ENCODE assay signal across 8 mouse cellular contexts in genomic region chr19:42777801-42778200, GRCm38 (mm10). TPM values are rescaled to one million over a fixed set of nuclear protein-coding genes. Genes with fewer than 3 reads are reported as not detected.
DNase-seq lines count a peak whose midpoint lies in the region; ATAC-seq and TF ChIP-seq lines count a peak whose summit lies in the region.

No protein-coding gene starts in this region.

- no peak for TF ChIP-seq POLR2A in brain, embryonic 14.5 days (IDR thresholded peaks at IDR 0.05; ENCODE audit: borderline replicate concordance, extremely low read depth, insufficient read depth, insufficient read length, poor library complexity, severe bottlenecking)

- no peak overlapping the region for H3K27ac ChIP-seq in forebrain, embryonic 14.5 days (ENCODE audit: low read depth, low read length)
- H3K27ac ChIP-seq in forebrain, embryonic 12.5 days: no peak overlapping the region

- TF ChIP-seq CTCF in brain, embryonic 14.5 days (IDR thresholded peaks at IDR 0.05; ENCODE audit: borderline replicate concordance, extremely low read depth, insufficient read depth, insufficient read length): peak; percentile 27; the same call in 1 of the 2 replicates

- H3K9me3 ChIP-seq in forebrain, embryonic 14.5 days (replicated peaks; ENCODE audit: control insufficient read depth, low read length): no peaks in the 10 kb centered on the region
- H3K9me3 ChIP-seq in forebrain, embryonic 12.5 days: no peaks in the 10 kb centered on the region

- no peaks in the 10 kb centered on the region for H3K27me3 ChIP-seq in forebrain, embryonic 14.5 days (replicated peaks; ENCODE audit: control insufficient read depth, insufficient read depth, low read length)
- no peaks in the 10 kb centered on the region for H3K27me3 ChIP-seq in forebrain, embryonic 12.5 days

- DNase-seq in CD4-positive, CD25-positive, alpha-beta regulatory T cell, adult 2 months (ENCODE audit: low read depth, low spot score): peak; percentile 58
- DNase-seq in left cerebral cortex, postnatal 4 days: peak; percentile 32
- no peak for DNase-seq in left cerebral cortex, adult 8-10 months (ENCODE audit: low spot score in 2 of 2)
- no peak for DNase-seq in brain, embryonic 14.5 days (ENCODE audit: low read depth)
- no peak for DNase-seq in forebrain, embryonic 14.5 days (ENCODE audit: low spot score)

- no peaks in the 10 kb centered on the region for H3K36me3 ChIP-seq in forebrain, embryonic 14.5 days (ENCODE audit: control insufficient read depth, insufficient read depth, low read length)
- no peaks in the 10 kb centered on the region for H3K36me3 ChIP-seq in forebrain, embryonic 12.5 days (replicated peaks)

- ATAC-seq in CD4-positive, CD25-positive, alpha-beta regulatory T cell, adult 4 months: no peak
- 0 out of 2 replicates have a peak, but pooled peaks have one; percentile 17 for ATAC-seq in monocyte, adult 5-6 weeks (replicated peaks; ENCODE audit: insufficient number of reproducible peaks, low FRiP score, low TSS enrichment, poor library complexity, severe bottlenecking)
- no peak for ATAC-seq in forebrain, embryonic 14.5 days
- no peak for ATAC-seq in forebrain, embryonic 12.5 days (ENCODE audit: low FRiP score)

- H3K4me3 ChIP-seq in forebrain, embryonic 14.5 days (ENCODE audit: low read depth, low read length): no peak overlapping the region
- no peak overlapping the region for H3K4me3 ChIP-seq in forebrain, embryonic 12.5 days (replicated peaks)

- no peak overlapping the region for H3K4me2 ChIP-seq in forebrain, embryonic 14.5 days (ENCODE audit: low read length)
- no peak overlapping the region for H3K4me2 ChIP-seq in forebrain, embryonic 12.5 days

- H3K9ac ChIP-seq in forebrain, embryonic 14.5 days (ENCODE audit: low read length): no peak overlapping the region
- H3K9ac ChIP-seq in forebrain, embryonic 12.5 days: no peak overlapping the region

- intact Hi-C loops in left cerebral cortex, postnatal 4 days (cut with DNase I): loop anchor here (10.0 kb wide), 1 partner anchor 463 kb away; no protein-coding TSS in a partner anchor

- WGBS in forebrain, embryonic 14.5 days: 83% methylated on average over 5 of the region's 5 CpGs
- WGBS in forebrain, embryonic 12.5 days: 81% methylated on average over 5 of the region's 5 CpGs

- no peaks in the 10 kb centered on the region; the same call in 1 of the 2 replicates for H3K4me1 ChIP-seq in forebrain, embryonic 14.5 days (ENCODE audit: control insufficient read depth, insufficient read depth, low read length)
- H3K4me1 ChIP-seq in forebrain, embryonic 12.5 days: peaks cover 12% of the 10 kb centered on the region

RNA-seq across cellular contexts. Expression of gene Hps1, which starts 2.0 kb away (rescaled TPM):
- 10 to 100 TPM; 10.9 to 18.1 TPM for polyA plus RNA-seq in CD4-positive, CD25-positive, alpha-beta regulatory T cell, adult 4 months (2017; shearing (Covaris generic))
- total RNA-seq in left cerebral cortex, postnatal 4 days (2021): 10 to 100 TPM; 14.0 to 15.9 TPM
- total RNA-seq in left cerebral cortex, adult 8-10 months (2022): 10 to 100 TPM in 3 of 4 experiments, 1 to 10 TPM in 1; 7.9 to 16.7 (median 11.3) TPM
- 31.1 and 43.0 TPM in 2 replicates for polyA plus RNA-seq in brain, embryonic 14.5 days (2012; rRNA removed)
- total RNA-seq in monocyte, adult 5-6 weeks (2017): 14.0 to 25.4 TPM (median 16.2 TPM) in 3 replicates
- 8.1 and 11.0 TPM in 2 replicates for polyA plus RNA-seq in forebrain, embryonic 14.5 days (2014; fragmentation: Nextera tagmentation; extraction: Ambion mirVana)
- 16.4 and 16.9 TPM in 2 replicates for polyA plus RNA-seq in forebrain, embryonic 12.5 days (2016; fragmentation: Nextera tagmentation; extraction: Ambion mirVana)

RNA-seq across cellular contexts. Expression of gene Pyroxd2, which starts 25.2 kb away (rescaled TPM):
- under 1 TPM; 0.39 to 0.77 TPM for polyA plus RNA-seq in CD4-positive, CD25-positive, alpha-beta regulatory T cell, adult 4 months (2017; shearing (Covaris generic))
- total RNA-seq in left cerebral cortex, postnatal 4 days (2021): 1 to 10 TPM; 1.8 to 2.1 TPM
- 1 to 10 TPM; 2.9 to 4.0 (median 3.7) TPM for total RNA-seq in left cerebral cortex, adult 8-10 months (2022)
- polyA plus RNA-seq in brain, embryonic 14.5 days (2012; rRNA removed): 2.5 and 3.2 TPM in 2 replicates
- 0.58 to 1.6 TPM in 2 of 3 replicates, not detected in the other for total RNA-seq in monocyte, adult 5-6 weeks (2017)
- polyA plus RNA-seq in forebrain, embryonic 14.5 days (2014; fragmentation: Nextera tagmentation; extraction: Ambion mirVana): 1.3 and 1.7 TPM in 2 replicates
- 0.77 and 1.1 TPM in 2 replicates for polyA plus RNA-seq in forebrain, embryonic 12.5 days (2016; fragmentation: Nextera tagmentation; extraction: Ambion mirVana)

Comparison
In these comparisons a context has a peak if more than half of its experiments do, and no peak if none do; other contexts are left out.
1. DNase-seq: peak in CD4-positive, CD25-positive, alpha-beta regulatory T cell, adult 2 months (single experiment) and left cerebral cortex, postnatal 4 days (single experiment); none in left cerebral cortex, adult 8-10 months (0 of 2), brain, embryonic 14.5 days (single experiment) and forebrain, embryonic 14.5 days (single experiment).